8 mouse cellular contexts compared by ENCODE assay signal in genomic region chr5:149005701-149006361, GRCm38 (mm10). TPM values are rescaled to one million over a fixed set of nuclear protein-coding genes. Genes with fewer than 3 reads are reported as not detected.
A peak's percentile ranks its signal among the peaks of the same experiment; 100 is the strongest.
DNase-seq lines count a peak whose midpoint lies in the region; ATAC-seq lines count a peak whose summit lies in the region.
"Had no signal": no experiment of that assay in that cellular context is flagged by ENCODE, and none has a peak within 500 bp of the region (broad histone marks: within the 10 kb centered on the region; RNA-seq: fewer than 3 reads in every experiment).

No protein-coding gene starts in this region.

- no peaks in the 10 kb centered on the region for H3K27me3 ChIP-seq in lung, embryonic 15.5 days
- no peaks in the 10 kb centered on the region for H3K27me3 ChIP-seq in embryonic facial prominence, embryonic 15.5 days
- H3K27me3 ChIP-seq in kidney, embryonic 15.5 days, result no peaks in the 10 kb centered on the region

- peak overlapping the region; percentile 32 for H3K4me3 ChIP-seq in lung, embryonic 15.5 days
- H3K4me3 ChIP-seq in embryonic facial prominence, embryonic 15.5 days (replicated peaks), result peak overlapping the region; percentile 37
- peak overlapping the region; percentile 32 for H3K4me3 ChIP-seq in kidney, embryonic 15.5 days (replicated peaks)

- no peak for DNase-seq in lung, postnatal 36 days
- DNase-seq in naive thymus-derived CD4-positive, alpha-beta T cell, adult 2 months (ENCODE audit: low read depth), result peak; percentile 56
- DNase-seq in layer of hippocampus, postnatal 25 days (ENCODE audit: extremely low spot score in 1 of 2, low spot score in 1 of 2), result no peak
- DNase-seq in gastrocnemius, postnatal 25 days, result no peak

- peak overlapping the region; percentile 69 for H3K4me2 ChIP-seq in lung, embryonic 15.5 days
- H3K4me2 ChIP-seq in embryonic facial prominence, embryonic 15.5 days (replicated peaks), result peak overlapping the region; percentile 62
- peak overlapping the region; percentile 63 for H3K4me2 ChIP-seq in kidney, embryonic 15.5 days

- H3K36me3 ChIP-seq in lung, embryonic 15.5 days, result no peaks in the 10 kb centered on the region
- H3K36me3 ChIP-seq in embryonic facial prominence, embryonic 15.5 days, result no peaks in the 10 kb centered on the region
- H3K36me3 ChIP-seq in kidney, embryonic 15.5 days, result no peaks in the 10 kb centered on the region
- H3K36me3 ChIP-seq: midbrain, embryonic 12.5 days had no signal

- ATAC-seq in lung, embryonic 15.5 days (ENCODE audit: borderline replicate concordance, extremely low read depth, low FRiP score, low TSS enrichment), result no peak
- no peak for ATAC-seq in embryonic facial prominence, embryonic 15.5 days (ENCODE audit: insufficient number of reproducible peaks, low FRiP score, low TSS enrichment, low read depth)
- ATAC-seq in kidney, embryonic 15.5 days (replicated peaks; ENCODE audit: low FRiP score), result no peak

- no peak overlapping the region for H3K27ac ChIP-seq in lung, embryonic 15.5 days
- peak overlapping the region; percentile 87 for H3K27ac ChIP-seq in embryonic facial prominence, embryonic 15.5 days (replicated peaks)
- H3K27ac ChIP-seq in kidney, embryonic 15.5 days, result peak overlapping the region; percentile 81
- H3K27ac ChIP-seq: midbrain, embryonic 12.5 days had no signal

- H3K9ac ChIP-seq in lung, embryonic 15.5 days, result no peak overlapping the region
- no peak overlapping the region for H3K9ac ChIP-seq in embryonic facial prominence, embryonic 15.5 days
- peak overlapping the region; percentile 31 for H3K9ac ChIP-seq in kidney, embryonic 15.5 days
- H3K9ac ChIP-seq: midbrain, embryonic 12.5 days had no signal

- WGBS in lung, embryonic 15.5 days, result 55% methylated on average over 9 of the region's 9 CpGs
- WGBS in embryonic facial prominence, embryonic 15.5 days, result 59% methylated on average over 9 of the region's 9 CpGs
- 52% methylated on average over 9 of the region's 9 CpGs for WGBS in kidney, embryonic 15.5 days

- H3K4me1 ChIP-seq in lung, embryonic 15.5 days, result peaks cover 33% of the 10 kb centered on the region
- H3K4me1 ChIP-seq in embryonic facial prominence, embryonic 15.5 days, result peaks cover 40% of the 10 kb centered on the region
- peaks cover 56% of the 10 kb centered on the region for H3K4me1 ChIP-seq in kidney, embryonic 15.5 days

- H3K9me3 ChIP-seq in lung, embryonic 15.5 days, result no peaks in the 10 kb centered on the region
- no peaks in the 10 kb centered on the region for H3K9me3 ChIP-seq in embryonic facial prominence, embryonic 15.5 days (replicated peaks)
- no peaks in the 10 kb centered on the region for H3K9me3 ChIP-seq in kidney, embryonic 15.5 days (replicated peaks)
- H3K9me3 ChIP-seq: midbrain, embryonic 12.5 days had no signal

RNA-seq across cellular contexts. Expression of gene Gm42791, which starts 10.9 kb away (rescaled TPM):
- 3.3 and 4.0 TPM in 2 replicates for polyA plus RNA-seq in lung, embryonic 15.5 days (2015; fragmentation: Nextera tagmentation; extraction: Ambion mirVana)
- polyA plus RNA-seq in embryonic facial prominence, embryonic 15.5 days (2015; fragmentation: Nextera tagmentation; extraction: Ambion mirVana), result 1.6 and 2.3 TPM in 2 replicates
- 3.2 TPM in 1 of 2 replicates, not detected in the other for polyA plus RNA-seq in kidney, embryonic 15.5 days (2015; fragmentation: Nextera tagmentation; extraction: Ambion mirVana)
- 10 to 100 TPM; 18.9 to 21.1 TPM for total RNA-seq in layer of hippocampus, postnatal 25 days (2021)
- total RNA-seq in gastrocnemius, postnatal 25 days (2021), result 1 to 10 TPM; 3.6 to 3.8 TPM
